Mouse (Mus musculus) spleen, adult 2 months (tissue): Measurements from ENCODE around the gene Gm10406. TPM values are rescaled to one million over a fixed set of nuclear protein-coding genes. Genes with fewer than 3 reads are reported as not detected.
"Not testable (repeated sequence)": the region's sequence is repeated elsewhere in the genome, so short reads cannot be mapped to it uniquely, and the experiment has no call there.

Source experiments
- DNase-seq, 2 experiments: peaks; one replicate each; pipeline versions ENCODE4 v3.0.0 to v3.0.0-alpha.2; 2012 to 2021; ENCODE audit warnings: low spot score in 2 of 2, low read depth in 1 of 2
- H3K27ac ChIP-seq: fragments of 200-500 bp; 2 replicates; pipeline ENCODE4 v1.5.1; 2012; ENCODE audit warnings: low read length, inconsistent platforms; ENCODE audit not compliant: insufficient read depth
- H3K27me3 ChIP-seq: fragments of 200-500 bp; 2 replicates; pipeline ENCODE4 v1.6.1; 2012; ENCODE audit warnings: mild to moderate bottlenecking, moderate library complexity, low read length, inconsistent platforms; ENCODE audit not compliant: control insufficient read depth, insufficient read depth
- H3K36me3 ChIP-seq: fragments of 200-500 bp; 2 replicates; pipeline ENCODE4 v1.6.1; 2012; ENCODE audit warnings: mild to moderate bottlenecking, low read length, inconsistent platforms; ENCODE audit not compliant: control insufficient read depth, insufficient read depth
- H3K4me1 ChIP-seq: fragments of 200-500 bp; 2 replicates; pipeline ENCODE4 v1.6.1; 2011; ENCODE audit warnings: inconsistent platforms; ENCODE audit not compliant: control insufficient read depth, insufficient read depth, insufficient read length
- H3K4me3 ChIP-seq: fragments of 200-500 bp; 2 replicates; pipeline ENCODE4 v1.5.1; 2011; ENCODE audit warnings: mild to moderate bottlenecking, inconsistent platforms; ENCODE audit not compliant: insufficient read depth, insufficient read length; ENCODE audit errors: extremely low read depth
- WGBS: fragments of 180-500 bp; shearing (Covaris S2); methylation state at CpG from one replicate; pipeline ENCODE4 v1.1.7; 2018; 5-methylcytosine and 5-hydroxymethylcytosine counted together
- polyA plus RNA-seq: library from polyadenylated mRNA; depleted of rRNA; stranded (reverse); fragments of >200 nt; gene quantifications from 2 replicates; pipeline ENCODE4 v1.2.3, GENCODE M21; 2012; rRNA removed

The Gm10406 gene
- 0.15 TPM in 1 of 2 replicates, not detected in the other for polyA plus RNA-seq

GRCm38 (mm10) chr14:7026781-7027749 lies at the start of gene Gm10406:
Gm10406 (minus strand) TSS chr14:7027449.
- not testable (repeated sequence) for H3K27ac ChIP-seq, H3K27me3 ChIP-seq, H3K4me1 ChIP-seq, H3K4me3 ChIP-seq, DNase-seq, H3K36me3 ChIP-seq
- WGBS = 2% methylated on average over 51 of the region's 70 CpGs

GRCm38 (mm10) chr14:7044870-7045269 lies 17.6 kb upstream of the Gm10406 start, which contains the start of gene Gm3685:
Gm3685 (minus strand) TSS chr14:7044970.
- WGBS = no CpG with 5 or more reads among the region's 2 CpGs
- not testable (repeated sequence) for H3K27me3 ChIP-seq, H3K4me3 ChIP-seq, DNase-seq, H3K27ac ChIP-seq, H3K36me3 ChIP-seq, H3K4me1 ChIP-seq

GRCm38 (mm10) chr14:7026274-7026673 lies 975 bp downstream of the Gm10406 start:
- not testable (repeated sequence) for DNase-seq, H3K4me1 ChIP-seq

GRCm38 (mm10) chr14:6973718-6974117 lies 53.5 kb downstream of the Gm10406 start, which contains the start of gene Gm6356:
Gm6356 (minus strand) TSS chr14:6973818.
- not testable (repeated sequence) for H3K27ac ChIP-seq, H3K4me3 ChIP-seq, H3K27me3 ChIP-seq, H3K36me3 ChIP-seq, H3K4me1 ChIP-seq, DNase-seq
- WGBS = 26% methylated on average over 1 of the region's 2 CpGs

More at GRCm38 (mm10) chr14:7026274-7026673, 975 bp downstream of the Gm10406 start:
- H3K4me3 ChIP-seq, H3K27ac ChIP-seq, H3K27me3 ChIP-seq, H3K36me3 ChIP-seq: not testable (repeated sequence)
- WGBS = 15% methylated on average over 9 of the region's 9 CpGs

Other genes starting within 250 kb of the Gm10406 start
- not detected in 2 replicates for gene Gm3642, start 187.1 kb downstream of the Gm10406 start, polyA plus RNA-seq
- not detected in 2 replicates for gene Gm3667, start 137.5 kb downstream of the Gm10406 start, polyA plus RNA-seq
- not detected in 2 replicates for gene Gm6356, start 53.6 kb downstream of the Gm10406 start, polyA plus RNA-seq
- not detected in 2 replicates for gene Gm3685, start 17.5 kb upstream of the Gm10406 start, polyA plus RNA-seq
- gene Gm3696, start 73.2 kb upstream of the Gm10406 start, polyA plus RNA-seq = 0.05 and 0.08 TPM in 2 replicates
- not detected in 2 replicates for gene Gm6676, start 98.0 kb upstream of the Gm10406 start, polyA plus RNA-seq
- 0.08 TPM in 1 of 2 replicates, not detected in the other for gene Gm3512, start 147.1 kb upstream of the Gm10406 start, polyA plus RNA-seq
- gene Gm16434, start 167.1 kb upstream of the Gm10406 start, polyA plus RNA-seq = not detected in 2 replicates
- not detected in 2 replicates for gene Gm3727, start 237.3 kb upstream of the Gm10406 start, polyA plus RNA-seq